13 mouse cellular contexts compared by ENCODE assay signal in genomic region chr5:111574219-111574840, GRCm38 (mm10).
DNase-seq lines count a peak whose midpoint lies in the region; ATAC-seq lines count a peak whose summit lies in the region.
"Had no signal": no experiment of that assay in that cellular context is flagged by ENCODE, and none has a peak within 500 bp of the region (broad histone marks: within the 10 kb centered on the region; RNA-seq: fewer than 3 reads in every experiment).

No protein-coding gene starts in this region.

- H3K4me3 ChIP-seq in heart, embryonic 13.5 days = no peak overlapping the region
- H3K4me3 ChIP-seq in heart, embryonic 12.5 days = no peak overlapping the region
- no peak overlapping the region for H3K4me3 ChIP-seq in neural tube, embryonic 12.5 days
- no peak overlapping the region for H3K4me3 ChIP-seq in embryonic facial prominence, embryonic 15.5 days (replicated peaks)
- H3K4me3 ChIP-seq in stomach, embryonic 16.5 days (replicated peaks; ENCODE audit: low read length) = no peak overlapping the region
- H3K4me3 ChIP-seq: heart, embryonic 15.5 days; myocyte had no signal

- H3K4me2 ChIP-seq in heart, embryonic 13.5 days = no peak overlapping the region
- no peak overlapping the region for H3K4me2 ChIP-seq in heart, embryonic 12.5 days
- H3K4me2 ChIP-seq in neural tube, embryonic 12.5 days (replicated peaks) = no peak overlapping the region
- H3K4me2 ChIP-seq in embryonic facial prominence, embryonic 15.5 days (replicated peaks) = no peak overlapping the region
- no peak overlapping the region for H3K4me2 ChIP-seq in stomach, embryonic 16.5 days (ENCODE audit: low read depth, low read length)
- H3K4me2 ChIP-seq: heart, embryonic 15.5 days had no signal

- ATAC-seq in heart, embryonic 13.5 days (ENCODE audit: extremely low read depth, insufficient number of reproducible peaks, low FRiP score, low TSS enrichment) = 0 out of 2 replicates have a peak, but pooled peaks have one; percentile 24
- ATAC-seq in heart, embryonic 12.5 days (ENCODE audit: insufficient number of reproducible peaks, low FRiP score) = no peak
- no peak for ATAC-seq in neural tube, embryonic 12.5 days (ENCODE audit: low FRiP score, low read depth)
- ATAC-seq in embryonic facial prominence, embryonic 15.5 days (ENCODE audit: insufficient number of reproducible peaks, low FRiP score, low TSS enrichment, low read depth) = no peak
- no peak for ATAC-seq in stomach, embryonic 16.5 days (ENCODE audit: insufficient read depth, low FRiP score)

- no peaks in the 10 kb centered on the region for H3K36me3 ChIP-seq in heart, embryonic 13.5 days
- H3K36me3 ChIP-seq in heart, embryonic 12.5 days = no peaks in the 10 kb centered on the region
- no peaks in the 10 kb centered on the region for H3K36me3 ChIP-seq in neural tube, embryonic 12.5 days
- H3K36me3 ChIP-seq in embryonic facial prominence, embryonic 15.5 days = no peaks in the 10 kb centered on the region
- no peaks in the 10 kb centered on the region for H3K36me3 ChIP-seq in stomach, embryonic 16.5 days (ENCODE audit: control insufficient read depth, insufficient read depth, low read length)
- H3K36me3 ChIP-seq: heart, embryonic 15.5 days had no signal

- no peaks in the 10 kb centered on the region for H3K9me3 ChIP-seq in heart, embryonic 13.5 days
- H3K9me3 ChIP-seq in heart, embryonic 12.5 days (replicated peaks) = no peaks in the 10 kb centered on the region
- H3K9me3 ChIP-seq in neural tube, embryonic 12.5 days = no peaks in the 10 kb centered on the region
- H3K9me3 ChIP-seq in embryonic facial prominence, embryonic 15.5 days (replicated peaks) = no peaks in the 10 kb centered on the region
- no peaks in the 10 kb centered on the region for H3K9me3 ChIP-seq in stomach, embryonic 16.5 days (replicated peaks; ENCODE audit: control insufficient read depth, low read length)
- H3K9me3 ChIP-seq: heart, embryonic 15.5 days had no signal

- 0 out of 2 replicates have a peak overlapping the region, but pooled peaks have one; percentile 11 for H3K9ac ChIP-seq in heart, embryonic 13.5 days
- H3K9ac ChIP-seq in heart, embryonic 12.5 days = no peak overlapping the region
- 0 out of 2 replicates have a peak overlapping the region, but pooled peaks have one; percentile 2 for H3K9ac ChIP-seq in neural tube, embryonic 12.5 days
- H3K9ac ChIP-seq in embryonic facial prominence, embryonic 15.5 days = no peak overlapping the region
- H3K9ac ChIP-seq in stomach, embryonic 16.5 days (ENCODE audit: low read length) = no peak overlapping the region
- H3K9ac ChIP-seq: heart, embryonic 15.5 days had no signal

- H3K4me1 ChIP-seq in heart, embryonic 13.5 days = peaks cover 66% of the 10 kb centered on the region
- H3K4me1 ChIP-seq in heart, embryonic 12.5 days (replicated peaks) = peaks cover 57% of the 10 kb centered on the region
- H3K4me1 ChIP-seq in neural tube, embryonic 12.5 days = peaks cover 64% of the 10 kb centered on the region
- peaks cover 59% of the 10 kb centered on the region for H3K4me1 ChIP-seq in embryonic facial prominence, embryonic 15.5 days
- peaks cover 56% of the 10 kb centered on the region for H3K4me1 ChIP-seq in stomach, embryonic 16.5 days (ENCODE audit: control insufficient read depth, insufficient read depth, low read length)

- peaks cover 50% of the 10 kb centered on the region for H3K27me3 ChIP-seq in heart, embryonic 13.5 days (replicated peaks)
- H3K27me3 ChIP-seq in heart, embryonic 12.5 days (replicated peaks) = peaks cover 48% of the 10 kb centered on the region
- H3K27me3 ChIP-seq in neural tube, embryonic 12.5 days (replicated peaks) = peaks cover 7% of the 10 kb centered on the region; the same call in 1 of the 2 replicates
- no peaks in the 10 kb centered on the region for H3K27me3 ChIP-seq in embryonic facial prominence, embryonic 15.5 days
- no peaks in the 10 kb centered on the region for H3K27me3 ChIP-seq in stomach, embryonic 16.5 days (ENCODE audit: control insufficient read depth, insufficient read depth, low read length)

- no peak for DNase-seq in neural tube, embryonic 10.5 days (ENCODE audit: extremely low spot score, low spot score)
- DNase-seq in T-cell, adult 2 months (ENCODE audit: low spot score) = no peak
- DNase-seq: cerebellum, postnatal 10 days; layer of hippocampus, adult 9-11 months; liver; retina, postnatal 1 day had no signal

- WGBS in heart, embryonic 13.5 days = 18% methylated on average over 8 of the region's 8 CpGs
- 18% methylated on average over 8 of the region's 8 CpGs for WGBS in heart, embryonic 12.5 days
- 16% methylated on average over 8 of the region's 8 CpGs for WGBS in neural tube, embryonic 12.5 days
- 20% methylated on average over 8 of the region's 8 CpGs for WGBS in embryonic facial prominence, embryonic 15.5 days
- WGBS in stomach, embryonic 16.5 days = 26% methylated on average over 8 of the region's 8 CpGs

- no peak overlapping the region; the same call in 1 of the 2 replicates for H3K27ac ChIP-seq in heart, embryonic 13.5 days (replicated peaks)
- H3K27ac ChIP-seq in heart, embryonic 12.5 days (ENCODE audit: poor library complexity, severe bottlenecking) = no peak overlapping the region
- H3K27ac ChIP-seq in neural tube, embryonic 12.5 days = no peak overlapping the region
- 0 out of 2 replicates have a peak overlapping the region, but pooled peaks have one; percentile 30 for H3K27ac ChIP-seq in embryonic facial prominence, embryonic 15.5 days (replicated peaks)
- H3K27ac ChIP-seq in stomach, embryonic 16.5 days (ENCODE audit: low read length) = peak overlapping the region; percentile 70
- H3K27ac ChIP-seq: heart, embryonic 15.5 days had no signal

Comparison
In these comparisons a context has a peak if more than half of its experiments do, and no peak if none do; other contexts are left out.
1. H3K9ac ChIP-seq: peak in heart, embryonic 13.5 days (single experiment) and neural tube, embryonic 12.5 days (single experiment); none in heart, embryonic 12.5 days (single experiment), embryonic facial prominence, embryonic 15.5 days (single experiment) and stomach, embryonic 16.5 days (single experiment).
2. H3K27ac ChIP-seq: peak in embryonic facial prominence, embryonic 15.5 days (single experiment) and stomach, embryonic 16.5 days (single experiment); none in heart, embryonic 13.5 days (single experiment), heart, embryonic 12.5 days (single experiment) and neural tube, embryonic 12.5 days (single experiment).